Mouse (Mus musculus) olfactory bulb, adult 2 months (tissue): Measurements from ENCODE around the gene Uroc1.

ENCODE experiments used
- CTCF ChIP-seq: fragments of 200-500 bp; IDR thresholded peaks from 2 replicates; pipeline ENCODE4 v1.5.1; 2012; ENCODE audit warnings: low read depth, mild to moderate bottlenecking, low read length, moderate library complexity; ENCODE audit not compliant: insufficient read depth
- POLR2A ChIP-seq: fragments of 200-500 bp; IDR thresholded peaks from 2 replicates; pipeline ENCODE4 v1.6.1; 2012; ENCODE audit warnings: mild to moderate bottlenecking, low read depth, low read length, moderate library complexity; ENCODE audit not compliant: insufficient read depth

DNA sequence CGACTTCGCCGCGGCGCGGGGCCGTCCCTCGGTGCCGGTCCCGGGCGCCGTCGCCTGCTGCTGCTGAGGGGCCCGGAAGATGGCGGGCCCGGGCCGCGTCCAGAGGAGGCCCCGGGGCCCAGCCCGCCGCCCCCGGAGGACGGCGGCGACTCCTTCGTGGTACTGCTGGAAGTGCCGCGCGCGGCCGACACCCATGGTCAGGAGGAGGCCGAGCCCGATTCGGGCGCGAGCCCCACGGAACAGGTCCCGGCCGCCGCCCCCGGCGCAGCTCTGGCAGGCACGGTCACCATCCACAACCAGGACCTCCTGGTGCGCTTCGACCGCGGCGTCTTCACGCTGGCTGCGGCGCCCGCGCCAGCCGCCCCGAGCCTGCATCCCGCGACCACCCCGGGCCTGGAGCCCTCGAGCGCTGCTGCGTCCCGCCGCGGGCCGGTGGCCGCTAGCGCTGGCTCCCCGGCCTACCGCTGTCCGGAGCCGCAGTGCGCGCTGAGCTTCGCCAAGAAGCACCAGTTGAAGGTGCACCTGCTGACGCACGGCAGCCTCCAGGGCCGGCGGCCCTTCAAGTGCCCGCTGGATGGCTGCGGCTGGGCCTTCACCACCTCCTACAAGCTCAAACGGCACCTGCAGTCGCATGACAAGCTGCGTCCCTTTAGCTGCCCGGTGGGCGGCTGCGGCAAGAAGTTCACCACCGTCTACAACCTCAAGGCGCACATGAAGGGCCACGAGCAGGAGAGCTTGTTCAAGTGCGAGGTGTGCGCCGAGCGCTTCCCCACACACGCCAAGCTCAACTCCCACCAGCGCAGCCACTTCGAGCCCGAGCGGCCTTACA lies 36.9 kb downstream of the Uroc1 start:
- TF ChIP-seq CTCF (no peak), POLR2A (no peak)
